Mouse (Mus musculus) CH12.LX (cell line): ENCODE results near the gene Hcn1. TPM values are rescaled to one million over a fixed set of nuclear protein-coding genes. Genes with fewer than 3 reads are reported as not detected.

ENCODE experiments used
- DNase-seq: peaks from one replicate; pipeline ENCODE4 v3.0.0-alpha.2; 2013; ENCODE audit errors: extremely low read depth
- H3K27ac ChIP-seq: 2 replicates; pipeline ENCODE4 v1.5.1; 2012; ENCODE audit warnings: low read depth, mild to moderate bottlenecking, control low read depth, moderate library complexity; ENCODE audit not compliant: insufficient read depth
- H3K27me3 ChIP-seq: replicated peaks from 2 replicates; pipeline ENCODE3; 2012; ENCODE audit warnings: inconsistent platforms
- H3K36me3 ChIP-seq, 2 experiments: replicated peaks in 1 of 2; 2 replicates each; pipeline versions ENCODE3 to v1.6.1; 2012; ENCODE audit warnings: inconsistent platforms in 1 of 2, low read length in 1 of 2, mild to moderate bottlenecking in 1 of 2, mixed read lengths in 1 of 2, moderate library complexity in 1 of 2; ENCODE audit not compliant: control insufficient read depth in 1 of 2, insufficient read depth in 1 of 2
- H3K4me1 ChIP-seq, 2 experiments: 2 replicates each; pipeline ENCODE4 v1.6.1; 2012; ENCODE audit warnings: inconsistent platforms in 1 of 2, moderate library complexity in 1 of 2; ENCODE audit not compliant: insufficient read depth in 2 of 2, control insufficient read depth in 1 of 2
- H3K4me2 ChIP-seq: 2 replicates; pipeline ENCODE4 v1.6.1; 2012; ENCODE audit warnings: low read depth, mild to moderate bottlenecking, control low read depth; ENCODE audit not compliant: poor library complexity, insufficient read depth, severe bottlenecking
- H3K4me3 ChIP-seq, 3 experiments: fragments of 150-350 bp in 1 of 3; sonication (generic) in 1 of 3; replicated peaks in 1 of 3; 2 replicates each; pipeline versions ENCODE3 to v1.5.1; 2011 to 2012; ENCODE audit warnings: low read depth in 2 of 3, low read length in 2 of 3, mild to moderate bottlenecking in 2 of 3, moderate library complexity in 2 of 3, control low read depth in 1 of 3, improper control_type of control experiment in 1 of 3, inconsistent platforms in 1 of 3, mixed read lengths in 1 of 3; ENCODE audit not compliant: poor library complexity in 1 of 3
- H3K79me2 ChIP-seq: replicated peaks from 2 replicates; pipeline ENCODE4 v1.6.1; 2012; ENCODE audit warnings: mild to moderate bottlenecking, moderate library complexity; ENCODE audit not compliant: control insufficient read depth, poor library complexity, insufficient read depth, severe bottlenecking; ENCODE audit errors: extremely low read depth
- H3K9ac ChIP-seq: 2 replicates; pipeline ENCODE4 v1.6.1; 2012; ENCODE audit warnings: low read depth, mild to moderate bottlenecking, control low read depth, moderate library complexity; ENCODE audit not compliant: insufficient read depth
- H3K9me3 ChIP-seq: replicated peaks from 2 replicates; pipeline ENCODE3; 2012; ENCODE audit warnings: low read length, inconsistent platforms, mixed read lengths
- BHLHE40 ChIP-seq: IDR thresholded peaks from 2 replicates; pipeline ENCODE4 v1.6.1; 2011; ENCODE audit warnings: mild to moderate bottlenecking, low read depth, low read length, improper control_type of control experiment
- CHD1 ChIP-seq: IDR thresholded peaks from 2 replicates; pipeline ENCODE4 v1.6.1; 2012; ENCODE audit warnings: low read depth, low read length, improper control_type of control experiment, inconsistent platforms
- CHD2 ChIP-seq: IDR thresholded peaks from 2 replicates; pipeline ENCODE4 v1.6.1; 2011; ENCODE audit warnings: low read length, improper control_type of control experiment
- CTCF ChIP-seq, 2 experiments: IDR thresholded peaks in 1 of 2; conservative IDR thresholded peaks in 1 of 2; 2 replicates each; pipeline ENCODE4 v1.5.1; 2011 to 2012; ENCODE audit warnings: low read depth in 2 of 2, low read length in 2 of 2, improper control_type of control experiment in 1 of 2, inconsistent platforms in 1 of 2, mild to moderate bottlenecking in 1 of 2, moderate library complexity in 1 of 2
- EP300 ChIP-seq: IDR thresholded peaks from 2 replicates; pipeline ENCODE4 v1.6.1; 2011; ENCODE audit warnings: low read length, improper control_type of control experiment
- ETS1 ChIP-seq: conservative IDR thresholded peaks from 2 replicates; pipeline ENCODE4 v1.6.1; 2012; ENCODE audit warnings: low read depth, mild to moderate bottlenecking, inconsistent platforms, low read length, improper control_type of control experiment, moderate library complexity
- GABPA ChIP-seq: IDR thresholded peaks from 2 replicates; pipeline ENCODE4 v1.6.1; 2012; ENCODE audit warnings: low read depth, low read length, improper control_type of control experiment, inconsistent platforms; ENCODE audit not compliant: insufficient replicate concordance
- HCFC1 ChIP-seq: IDR thresholded peaks from 2 replicates; pipeline ENCODE4 v1.6.1; 2012; ENCODE audit warnings: low read depth, mild to moderate bottlenecking, inconsistent platforms, low read length, improper control_type of control experiment
- JUN ChIP-seq: IDR thresholded peaks from 2 replicates; pipeline ENCODE4 v1.6.1; 2011; ENCODE audit warnings: low read depth, mild to moderate bottlenecking, low read length, improper control_type of control experiment, moderate library complexity; ENCODE audit not compliant: insufficient read depth
- JUND ChIP-seq: conservative IDR thresholded peaks from 2 replicates; pipeline ENCODE4 v1.6.1; 2011; ENCODE audit warnings: low read depth, low read length, improper control_type of control experiment
- MAFK ChIP-seq: IDR thresholded peaks from 2 replicates; pipeline ENCODE4 v1.6.1; 2011; ENCODE audit warnings: low read length, improper control_type of control experiment; ENCODE audit not compliant: insufficient replicate concordance
- MAX ChIP-seq: IDR thresholded peaks from 2 replicates; pipeline ENCODE4 v1.6.1; 2011; ENCODE audit warnings: low read length, improper control_type of control experiment
- MAZ ChIP-seq: IDR thresholded peaks from 2 replicates; pipeline ENCODE4 v1.6.1; 2012; ENCODE audit warnings: low read depth, mild to moderate bottlenecking, inconsistent platforms, low read length, improper control_type of control experiment, moderate library complexity
- MEF2A ChIP-seq: IDR thresholded peaks from 2 replicates; pipeline ENCODE4 v1.6.1; 2014; ENCODE audit warnings: low read depth, mild to moderate bottlenecking, inconsistent platforms, low read length, improper control_type of control experiment, borderline replicate concordance
- MYC ChIP-seq: IDR thresholded peaks from 2 replicates; pipeline ENCODE4 v1.6.1; 2011; ENCODE audit warnings: low read depth, mild to moderate bottlenecking, improper control_type of control experiment, low read length
- NELFE ChIP-seq: IDR thresholded peaks from 2 replicates; pipeline ENCODE4 v1.6.1; 2011; ENCODE audit warnings: low read depth, low read length, improper control_type of control experiment
- POLR2A ChIP-seq: IDR thresholded peaks from 2 replicates; pipeline ENCODE4 v1.6.1; 2011; ENCODE audit warnings: low read depth, mild to moderate bottlenecking, improper control_type of control experiment, low read length
- POLR2AphosphoS2 ChIP-seq: IDR thresholded peaks from 2 replicates; pipeline ENCODE4 v1.6.1; 2011; ENCODE audit warnings: low read depth, low read length, improper control_type of control experiment
- RCOR1 ChIP-seq: conservative IDR thresholded peaks from 2 replicates; pipeline ENCODE4 v1.6.1; 2012; ENCODE audit warnings: low read depth, mild to moderate bottlenecking, inconsistent platforms, low read length, improper control_type of control experiment
- SMC3 ChIP-seq: IDR thresholded peaks from 2 replicates; pipeline ENCODE4 v1.6.1; 2011; ENCODE audit warnings: low read depth, low read length, improper control_type of control experiment
- TBP ChIP-seq: conservative IDR thresholded peaks from 2 replicates; pipeline ENCODE4 v1.6.1; 2011; ENCODE audit warnings: low read depth, low read length, improper control_type of control experiment
- UBTF ChIP-seq: IDR thresholded peaks from 2 replicates; pipeline ENCODE4 v1.6.1; 2012; ENCODE audit warnings: low read depth, mild to moderate bottlenecking, inconsistent platforms, low read length, improper control_type of control experiment, moderate library complexity
- ZC3H11A ChIP-seq: IDR thresholded peaks from 2 replicates; pipeline ENCODE4 v1.6.1; 2012; ENCODE audit warnings: low read depth, mild to moderate bottlenecking, inconsistent platforms, low read length, improper control_type of control experiment
- ZKSCAN1 ChIP-seq: IDR thresholded peaks from 2 replicates; pipeline ENCODE4 v1.6.1; 2012; ENCODE audit warnings: low read depth, inconsistent platforms, low read length, improper control_type of control experiment, borderline replicate concordance
- dilution Hi-C: fragments of 300-500 bp; cut with MboI; formaldehyde crosslinking; loops from 2 replicates; pipeline ENCODE4 v1.14.3; 2020; ENCODE audit warnings: low sequenced_read_pairs; ENCODE audit not compliant: extremely low pct_unique_long_range_greater_than_20kb, extremely low pct_ligation_motif_present
- in situ Hi-C: fragments of 300-500 bp; cut with MboI; formaldehyde crosslinking; loops from 3 replicates; pipeline ENCODE4 v1.14.3; 2019; ENCODE audit warnings: low sequenced_read_pairs, low pct_ligation_motif_present, low pct_unique_long_range_greater_than_20kb, mixed read lengths
- polyA plus RNA-seq: library from polyadenylated mRNA; unstranded; fragments of >175 nt; gene quantifications from 2 replicates; pipeline ENCODE4 v1.2.1, GENCODE M21; 2012; ENCODE audit warnings: low read depth; ENCODE audit not compliant: insufficient read length
- total RNA-seq, 2 experiments: library from RNA; depleted of rRNA; stranded (reverse); fragments of 300-350 nt in 1 of 2; fragments of >200 nt in 1 of 2; gene quantifications; 2 replicates each; pipeline ENCODE4 v1.2.3; 2012 to 2014

Hcn1 gene
- total and polyA plus RNA-seq, 3 experiments, result not detected

DNA sequence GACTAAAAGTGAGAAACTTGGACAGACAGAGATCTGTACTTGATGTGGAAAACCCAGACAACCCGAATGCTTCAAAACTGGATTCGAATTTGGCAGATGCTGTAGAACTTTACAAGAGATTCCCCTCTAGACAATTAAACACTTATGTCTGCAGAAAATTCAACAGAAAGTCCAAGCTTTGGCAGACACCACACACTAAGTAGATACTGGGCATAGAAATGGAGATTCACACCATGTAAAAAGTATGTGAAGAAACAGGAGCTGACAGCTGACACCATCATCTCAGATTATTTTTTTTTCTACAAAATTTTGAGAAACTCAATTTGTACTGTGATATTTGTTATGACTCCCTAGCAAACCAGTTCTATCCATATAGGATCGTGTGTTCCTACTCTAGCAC is 122.0 kb downstream of the Hcn1 start:
- TF ChIP-seq POLR2AphosphoS2 (no peak), MYC (no peak), ZC3H11A (no peak), MEF2A (no peak), TBP (no peak), NELFE (no peak), ETS1 (no peak), SMC3 (no peak), GABPA (no peak), CTCF (conservative IDR thresholded peaks at IDR 0.05 in 1 of 2, IDR thresholded peaks at IDR 0.05 in 1 of 2; ENCODE audit: low read depth in 2 of 2, low read length in 2 of 2) (no peak), UBTF (no peak), POLR2A (no peak), EP300 (no peak), HCFC1 (no peak), MAFK (no peak)
- Histone ChIP-seq H3K36me3 (no peaks in the 10 kb centered on the region), H3K27me3 (no peaks in the 10 kb centered on the region), H3K9ac (no peak overlapping the region), H3K4me3 (no peak overlapping the region), H3K9me3 (peaks cover 2% of the 10 kb centered on the region), H3K27ac (no peak overlapping the region), H3K79me2 (no peaks in the 10 kb centered on the region), H3K4me2 (no peak overlapping the region), H3K4me1 (no peaks in the 10 kb centered on the region)
- in situ Hi-C loops, result no loop called here
- DNase-seq, result no peak
- dilution Hi-C loops, result no loop called here

DNA sequence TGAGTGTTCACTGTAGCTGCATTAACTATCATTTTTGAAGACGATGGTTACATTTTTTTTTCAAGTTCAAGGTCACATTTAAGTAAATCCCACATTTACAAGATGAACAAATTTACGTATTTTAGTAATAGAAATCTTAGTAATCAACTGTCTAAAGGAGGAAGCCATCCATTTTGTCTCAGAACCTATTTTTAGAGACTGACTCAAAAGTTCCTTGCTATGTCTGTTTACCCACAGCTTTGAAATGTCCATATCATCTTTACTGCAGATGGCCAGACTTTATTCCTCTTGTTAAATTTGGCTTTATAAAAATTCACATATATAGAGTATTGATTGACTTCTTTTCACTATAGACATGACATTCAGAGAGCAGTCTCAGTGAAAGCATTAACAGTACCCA is 126.3 kb downstream of the Hcn1 start:
- H3K36me3 ChIP-seq, result no peaks in the 10 kb centered on the region
- no peak overlapping the region for H3K9ac ChIP-seq
- no peaks in the 10 kb centered on the region for H3K27me3 ChIP-seq
- no peaks in the 10 kb centered on the region for H3K4me1 ChIP-seq
- no peak overlapping the region for H3K4me3 ChIP-seq
- DNase-seq, result peak; percentile 14
- dilution Hi-C loops, result no loop called here
- no peak for TF ChIP-seq MAX
- TF ChIP-seq TBP, result no peak
- no peak for TF ChIP-seq ZKSCAN1
- TF ChIP-seq BHLHE40, result no peak
- peak; percentile 70; the same call in 1 of the 2 replicates for TF ChIP-seq MEF2A
- no peak for TF ChIP-seq POLR2AphosphoS2
- TF ChIP-seq CHD2, result no peak
- peak; percentile 5; the same call in 1 of the 2 replicates for TF ChIP-seq JUN
- TF ChIP-seq CHD1, result no peak
- TF ChIP-seq RCOR1, result no peak
- no peak for TF ChIP-seq MAZ
- no peak for TF ChIP-seq ETS1
- no peak for TF ChIP-seq POLR2A
- no peak for TF ChIP-seq EP300
- no peak for TF ChIP-seq MYC
- TF ChIP-seq JUND, result peak; percentile 56; the same call in 1 of the 2 replicates
- TF ChIP-seq, all 38 proteins: peak for 3
- Histone ChIP-seq H3K79me2 (no peaks in the 10 kb centered on the region), H3K4me2 (no peak overlapping the region), H3K27ac (no peak overlapping the region), H3K9me3 (peaks cover 2% of the 10 kb centered on the region)
- in situ Hi-C loops, result no loop called here
